Mouse (Mus musculus) liver, postnatal 0 days (tissue): ENCODE results near the gene Gm11127. TPM values are rescaled to one million over a fixed set of nuclear protein-coding genes. Genes with fewer than 3 reads are reported as not detected.
"Not testable (repeated sequence)": the region's sequence is repeated elsewhere in the genome, so short reads cannot be mapped to it uniquely, and the experiment has no call there.

Source experiments
- ATAC-seq: fragments of 200-750 bp; cut with Nextera tagmentation; 2 replicates; pipeline ENCODE4 v1.8.0; 2017; ENCODE audit warnings: mild to moderate bottlenecking, moderate library complexity
- DNase-seq: peaks from one replicate; pipeline ENCODE4 v3.0.0-alpha.2; 2016
- H3K27ac ChIP-seq: fragments of 300-500 bp; sonication (generic); 2 replicates; pipeline ENCODE4 v1.5.1; 2014; ENCODE audit warnings: antibody characterized with exemption, moderate library complexity, mild to moderate bottlenecking, low read depth
- H3K27me3 ChIP-seq: fragments of 300-500 bp; sonication (generic); 2 replicates; pipeline ENCODE4 v1.6.1; 2014; ENCODE audit warnings: low read length, control low read depth, mixed read lengths; ENCODE audit not compliant: insufficient read depth
- H3K36me3 ChIP-seq: fragments of 300-500 bp; sonication (generic); replicated peaks from 2 replicates; pipeline ENCODE4 v1.6.1; 2014; ENCODE audit warnings: mild to moderate bottlenecking, control low read depth, low read length, moderate library complexity, mixed read lengths; ENCODE audit not compliant: insufficient read depth
- H3K4me1 ChIP-seq: fragments of 300-500 bp; sonication (generic); 2 replicates; pipeline ENCODE4 v1.6.1; 2014; ENCODE audit warnings: antibody characterized with exemption, mild to moderate bottlenecking, control low read depth; ENCODE audit not compliant: insufficient read depth
- H3K4me2 ChIP-seq: fragments of 300-500 bp; sonication (generic); 2 replicates; pipeline ENCODE4 v1.6.1; 2014; ENCODE audit warnings: low read depth, mild to moderate bottlenecking, low read length, moderate library complexity, mixed read lengths
- H3K4me3 ChIP-seq: fragments of 300-500 bp; sonication (generic); 2 replicates; pipeline ENCODE4 v1.5.1; 2014; ENCODE audit warnings: low read depth, low read length
- H3K9ac ChIP-seq: fragments of 300-500 bp; sonication (generic); replicated peaks from 2 replicates; pipeline ENCODE4 v1.6.1; 2014; ENCODE audit warnings: mild to moderate bottlenecking, moderate library complexity
- H3K9me3 ChIP-seq: fragments of 300-500 bp; sonication (generic); 2 replicates; pipeline ENCODE4 v1.6.1; 2016; ENCODE audit warnings: mild to moderate bottlenecking, control low read depth, low read length, mixed read lengths
- CTCF ChIP-seq: sonication (generic); IDR thresholded peaks from 2 replicates; pipeline ENCODE4 v1.5.1; 2016; ENCODE audit warnings: antibody characterized with exemption, low read depth
- EP300 ChIP-seq: IDR thresholded peaks from 2 replicates; pipeline ENCODE4 v1.6.1; 2016; ENCODE audit warnings: antibody characterized with exemption, low read depth, mild to moderate bottlenecking
- WGBS: fragments of 180-500 bp; shearing (Covaris S2); extraction: QIAGEN DNeasy Blood & Tissue Kit; methylation state at CpG from one replicate; pipeline ENCODE4 v1.1.7; 2014; ENCODE audit not compliant: insufficient replicate concordance; 5-methylcytosine and 5-hydroxymethylcytosine counted together
- polyA plus RNA-seq: library from polyadenylated mRNA; unstranded; fragments of >200 nt; fragmentation: Nextera tagmentation; extraction: Ambion mirVana; gene quantifications from 2 replicates; pipeline ENCODE4 v1.2.1, GENCODE M21; 2015

The Gm11127 gene
- polyA plus RNA-seq, 1 experiment from 2014 or later: not detected

DNA sequence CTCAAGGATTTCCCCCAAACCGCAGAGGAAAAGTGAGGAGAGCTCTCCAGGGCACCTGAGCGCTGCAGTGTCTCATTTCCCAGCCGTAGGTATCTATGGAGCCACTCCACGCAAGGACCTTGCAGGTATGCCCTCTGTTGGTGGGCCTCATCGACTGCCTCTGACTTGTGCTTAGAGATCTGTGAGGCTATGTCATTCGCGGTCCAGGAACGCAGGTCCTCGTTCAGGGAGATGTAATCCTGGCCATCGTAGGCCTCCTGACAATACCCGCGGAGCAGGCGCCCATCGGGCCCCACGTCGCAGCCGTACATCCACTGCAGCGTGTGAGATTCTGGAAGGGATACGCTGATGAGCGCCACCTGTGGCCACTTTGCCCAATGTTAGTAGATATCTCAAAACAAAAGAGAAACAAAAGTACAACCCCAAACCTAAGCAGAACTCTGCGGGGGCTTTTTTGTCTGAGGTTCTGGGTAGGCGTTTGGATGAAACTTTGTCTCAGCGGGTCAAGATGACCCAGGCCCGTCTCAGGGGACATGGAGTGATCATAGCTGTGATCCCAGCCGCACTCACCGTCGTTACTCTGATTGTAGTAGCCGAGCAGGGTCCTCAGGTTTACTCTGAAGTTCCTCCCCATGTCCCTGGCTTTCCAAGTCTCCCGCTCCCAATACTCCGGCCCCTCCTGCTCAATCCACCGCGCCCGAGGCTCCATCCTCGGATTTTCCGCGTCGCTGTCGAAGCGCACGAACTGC is 26.4 kb downstream of the Gm11127 start:
- Histone ChIP-seq H3K27ac (peak overlapping the region; percentile 84), H3K9ac (peak overlapping the region; percentile 86), H3K4me2 (peak overlapping the region; percentile 84), H3K4me1 (peaks cover 16% of the 10 kb centered on the region), H3K4me3 (peak overlapping the region; percentile 76)
- not testable (repeated sequence) for H3K27me3 ChIP-seq, H3K9me3 ChIP-seq, H3K36me3 ChIP-seq
- DNase-seq (peak; percentile 49), ATAC-seq (peak; percentile 38)
- WGBS: 2% methylated on average over 40 of the region's 40 CpGs
- peak; percentile 67 for TF ChIP-seq CTCF

DNA sequence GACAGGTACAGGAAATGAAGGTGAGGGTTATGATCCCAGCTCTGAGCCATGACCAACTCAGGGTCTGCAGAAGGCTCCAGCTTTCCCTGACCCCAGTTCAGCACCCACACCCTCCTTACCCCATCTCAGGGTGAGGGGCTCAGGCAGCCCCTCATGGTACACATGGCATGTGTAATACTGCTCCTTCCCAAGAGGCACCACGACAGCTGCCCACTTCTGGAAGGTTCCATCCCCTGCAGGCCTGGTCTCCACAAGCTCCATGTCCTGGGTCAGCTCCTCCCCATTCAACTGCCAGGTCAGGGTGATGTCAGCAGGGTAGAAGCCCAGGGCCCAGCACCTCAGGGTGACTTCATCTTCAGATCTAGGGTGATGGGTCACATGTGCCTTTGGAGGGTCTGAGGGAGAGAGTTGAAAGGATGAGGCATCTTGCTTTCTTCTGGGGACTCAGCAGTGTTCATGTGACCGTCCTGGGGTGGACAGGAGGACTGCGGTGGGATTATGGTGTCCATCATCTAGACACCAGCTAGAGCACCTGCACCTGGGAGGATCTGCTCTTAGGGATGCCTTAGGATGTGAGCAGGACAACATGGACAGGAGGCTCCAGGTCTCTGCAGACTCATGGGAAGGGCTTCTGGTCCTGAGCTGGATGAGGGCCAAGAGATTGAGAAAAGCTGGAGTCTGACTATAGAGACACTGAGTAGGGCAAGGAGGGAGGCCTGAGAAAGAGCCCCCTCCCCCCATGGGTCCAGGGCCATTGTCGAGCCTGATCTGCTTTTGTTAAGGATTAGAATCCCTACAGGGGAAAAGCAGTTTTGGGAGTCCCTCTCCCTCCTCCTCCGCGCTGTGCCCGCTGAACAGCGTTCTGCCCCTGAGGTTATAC is 27.2 kb downstream of the Gm11127 start:
- WGBS: 69% methylated on average over 8 of the region's 8 CpGs
- Histone ChIP-seq H3K9ac (peak overlapping the region; percentile 86), H3K4me2 (peak overlapping the region; percentile 84), H3K27ac (peak overlapping the region; percentile 84), H3K4me3 (peak overlapping the region; percentile 76), H3K4me1 (peaks cover 16% of the 10 kb centered on the region)
- ATAC-seq, H3K27me3 ChIP-seq, H3K9me3 ChIP-seq, DNase-seq, H3K36me3 ChIP-seq: not testable (repeated sequence)

DNA sequence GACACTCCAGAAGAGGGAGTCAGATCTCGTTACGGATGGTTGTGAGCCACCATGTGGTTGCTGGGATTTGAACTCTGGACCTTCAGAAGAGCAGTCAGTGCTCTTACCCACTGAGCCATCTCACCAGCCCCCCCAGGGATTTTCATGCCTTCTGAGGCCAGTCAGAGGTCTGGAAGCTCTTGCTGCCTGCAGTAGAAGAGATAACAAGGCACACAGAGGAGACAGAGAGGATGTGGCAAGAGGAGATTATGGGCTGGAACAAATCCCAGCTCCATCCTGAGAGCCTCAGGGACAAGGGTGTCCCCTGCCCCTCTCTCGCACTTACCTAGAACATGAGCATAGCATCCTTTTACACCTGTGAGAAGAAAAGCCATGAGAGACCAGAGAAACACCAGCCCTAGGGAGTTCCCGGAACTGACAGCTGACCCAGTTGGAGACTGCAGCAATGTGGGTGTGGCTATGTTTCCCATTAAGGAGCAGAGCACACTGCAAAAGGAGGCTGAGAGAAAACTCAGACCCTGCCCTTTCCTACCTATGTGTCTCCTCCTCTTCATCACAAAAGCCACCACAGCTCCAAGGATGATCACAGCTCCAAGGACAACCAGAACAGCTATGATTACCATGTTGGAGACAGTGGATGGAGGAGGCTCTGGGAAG is 28.0 kb downstream of the Gm11127 start:
- H3K27me3 ChIP-seq, H3K4me3 ChIP-seq, H3K36me3 ChIP-seq, H3K9ac ChIP-seq, H3K9me3 ChIP-seq: not testable (repeated sequence)
- peak; percentile 72 for TF ChIP-seq EP300
- 67% methylated on average over 1 of the region's 4 CpGs for WGBS
- 0 out of 2 replicates have a peak overlapping the region, but pooled peaks have one; percentile 26 for H3K4me2 ChIP-seq
- DNase-seq (peak; percentile 37), ATAC-seq (peak; percentile 26)
- 0 out of 2 replicates have a peak overlapping the region, but pooled peaks have one; percentile 29 for H3K27ac ChIP-seq
- peaks cover 18% of the 10 kb centered on the region for H3K4me1 ChIP-seq

DNA sequence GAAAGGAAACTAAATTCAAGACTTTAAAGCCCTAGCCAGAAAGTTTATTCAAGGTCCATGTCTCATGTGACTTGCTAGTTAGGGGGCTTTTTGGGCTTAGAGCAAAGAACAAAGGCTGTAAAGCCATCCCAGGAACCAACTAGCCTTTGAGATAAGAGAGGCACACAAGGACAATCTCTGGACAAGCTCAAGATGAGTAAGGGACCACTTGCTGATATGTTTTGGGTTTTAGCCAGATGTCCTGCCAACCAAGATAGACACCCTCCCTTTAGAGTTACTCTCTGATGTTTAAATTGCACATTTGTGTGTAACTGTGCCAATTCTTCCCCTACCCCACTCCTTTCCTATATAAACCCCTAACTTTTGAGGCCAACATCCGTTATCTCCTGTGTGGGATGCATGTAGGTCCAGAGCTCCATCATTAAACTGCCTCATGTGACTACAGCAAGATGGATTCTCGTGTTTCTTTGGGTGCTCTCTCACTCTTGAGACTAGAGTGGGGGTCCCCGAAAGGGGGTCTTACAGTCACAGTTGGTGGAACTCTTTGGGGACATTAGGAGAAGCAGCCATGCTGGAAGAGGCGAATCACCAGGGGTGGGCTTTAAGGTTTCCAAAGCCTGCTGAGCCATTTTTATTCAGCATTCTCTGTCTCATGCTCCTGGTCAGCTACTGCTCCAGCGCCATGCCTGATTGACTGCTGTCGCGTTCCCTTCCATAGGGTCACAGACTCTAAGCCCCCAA is 29.1 kb downstream of the Gm11127 start:
- no peak overlapping the region for H3K27ac ChIP-seq
- DNase-seq (no peak), ATAC-seq (no peak)
- H3K4me2 ChIP-seq: no peak overlapping the region
- H3K36me3 ChIP-seq: no peaks in the 10 kb centered on the region
- TF ChIP-seq EP300: no peak
- TF ChIP-seq CTCF: no peak
- no peaks in the 10 kb centered on the region for H3K27me3 ChIP-seq
- peaks cover 27% of the 10 kb centered on the region for H3K4me1 ChIP-seq
- 89% methylated on average over 7 of the region's 7 CpGs for WGBS
- H3K9me3 ChIP-seq: no peaks in the 10 kb centered on the region
- no peak overlapping the region for H3K4me3 ChIP-seq
- H3K9ac ChIP-seq: no peak overlapping the region

DNA sequence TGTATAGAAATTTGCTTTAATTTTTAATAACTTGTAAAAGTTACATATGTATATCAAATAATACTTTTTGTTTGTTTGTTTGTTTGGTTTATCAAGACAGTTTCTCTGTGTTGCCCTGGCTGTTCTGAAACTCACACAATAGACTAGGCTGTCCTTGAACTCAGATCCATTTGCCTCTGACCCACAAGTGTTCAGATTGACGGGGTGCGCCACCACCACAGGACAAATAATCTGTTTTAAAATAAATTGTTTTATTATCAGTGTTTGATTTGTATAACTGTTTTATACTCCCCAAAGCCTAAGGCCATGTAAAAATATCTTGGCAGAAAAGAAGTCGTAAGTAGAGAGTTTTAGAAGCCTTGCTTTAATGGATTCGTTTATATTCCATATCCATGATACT is 30.5 kb downstream of the Gm11127 start:
- Histone ChIP-seq H3K36me3 (no peaks in the 10 kb centered on the region), H3K27me3 (no peaks in the 10 kb centered on the region), H3K4me2 (no peak overlapping the region), H3K4me1 (peaks cover 40% of the 10 kb centered on the region), H3K27ac (no peak overlapping the region), H3K4me3 (no peak overlapping the region), H3K9me3 (no peaks in the 10 kb centered on the region), H3K9ac (no peak overlapping the region)
- TF ChIP-seq EP300 (no peak), CTCF (no peak)
- no peak for DNase-seq
- no peak for ATAC-seq
- 88% methylated on average over 4 of the region's 4 CpGs for WGBS

DNA sequence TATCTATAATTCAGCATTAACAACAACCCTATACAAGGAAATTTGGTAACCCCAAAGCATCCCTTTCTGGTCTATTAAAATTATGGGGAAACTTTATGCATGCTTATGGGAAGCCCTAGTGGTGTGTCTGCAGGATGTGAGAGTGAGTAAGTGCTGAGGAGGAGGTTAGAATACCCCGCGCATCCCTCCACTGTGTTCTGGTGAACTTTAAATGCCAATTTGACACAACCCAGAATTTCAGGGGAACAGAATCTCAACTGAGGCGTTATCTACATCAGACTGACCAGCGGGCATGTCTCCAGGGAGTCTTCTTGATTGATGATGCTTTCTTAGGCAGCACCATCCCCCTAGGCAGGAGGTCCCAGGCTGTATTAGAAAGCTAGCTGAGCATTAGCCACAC is 32.3 kb downstream of the Gm11127 start:
- Histone ChIP-seq H3K4me2 (no peak overlapping the region), H3K27me3 (no peaks in the 10 kb centered on the region), H3K4me1 (peaks cover 41% of the 10 kb centered on the region), H3K36me3 (no peaks in the 10 kb centered on the region), H3K4me3 (no peak overlapping the region), H3K9ac (no peak overlapping the region), H3K27ac (no peak overlapping the region), H3K9me3 (no peaks in the 10 kb centered on the region)
- TF ChIP-seq CTCF (no peak), EP300 (no peak)
- DNase-seq (no peak), ATAC-seq (no peak)
- WGBS: 85% methylated on average over 4 of the region's 4 CpGs
